Mouse (Mus musculus) spleen, adult 18-20 months (tissue): ENCODE data around the gene Tigd3.

Experiments
- DNase-seq, 2 experiments: peaks; one replicate each; pipeline ENCODE4 v3.0.0; 2022; ENCODE audit warnings: mixed read lengths in 2 of 2

Tigd3 gene

GRCm38 (mm10) chr19:5894002-5894678 lies at the start of gene Tigd3:
Tigd3 (minus strand) TSS chr19:5894149.
- peak; percentile 79 to 89 for DNase-seq

- DNase-seq: no peak
Observed at GRCm38 (mm10) chr19:5943404-5943803, 49.5 kb upstream of the Tigd3 start.

GRCm38 (mm10) chr19:5942581-5942980 lies 48.6 kb upstream of the Tigd3 start:
- DNase-seq: no peak

DNA sequence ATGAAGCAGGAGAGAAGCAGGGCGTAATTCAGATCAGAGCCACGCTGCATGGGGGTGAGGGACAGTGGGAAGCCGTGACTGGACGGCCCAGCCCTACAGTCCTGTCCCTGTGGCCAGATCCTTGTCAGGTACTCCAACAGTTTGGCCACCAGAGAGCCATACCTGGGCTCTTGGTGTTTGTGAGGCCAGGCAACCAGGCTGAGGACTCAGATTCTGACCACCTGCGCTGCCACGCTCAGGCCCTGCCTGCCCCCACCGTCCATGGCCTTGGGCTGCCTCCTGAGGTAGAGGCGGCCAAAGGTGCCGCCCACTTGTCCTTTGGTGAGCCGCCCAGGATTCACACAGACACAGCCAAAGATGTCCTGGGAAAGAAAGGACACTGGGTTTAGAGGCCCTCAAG lies 46.7 kb upstream of the Tigd3 start:
- DNase-seq: no peak

- no peak for DNase-seq
Observed at GRCm38 (mm10) chr19:5940173-5940572, 46.2 kb upstream of the Tigd3 start.

DNA sequence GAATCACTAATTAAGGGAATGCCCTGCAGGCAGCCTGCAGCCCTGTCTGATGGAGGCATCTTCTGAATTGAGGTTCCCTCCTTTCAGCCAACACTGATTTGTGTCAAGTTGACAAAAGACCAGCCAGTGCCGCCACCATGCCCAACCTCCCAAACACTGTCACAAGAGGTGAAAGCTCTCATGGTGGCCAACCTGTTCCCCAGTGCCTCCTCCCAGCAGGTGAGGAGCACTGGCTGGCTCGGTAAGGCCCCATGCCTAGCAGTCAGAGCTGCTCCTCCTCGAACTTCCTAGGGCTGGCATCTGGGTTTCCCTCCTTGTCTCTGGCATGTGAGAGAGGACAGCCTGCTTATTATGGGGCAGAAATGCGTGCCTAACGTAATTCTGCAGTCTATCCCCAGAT lies 45.8 kb upstream of the Tigd3 start:
- no peak for DNase-seq

DNA sequence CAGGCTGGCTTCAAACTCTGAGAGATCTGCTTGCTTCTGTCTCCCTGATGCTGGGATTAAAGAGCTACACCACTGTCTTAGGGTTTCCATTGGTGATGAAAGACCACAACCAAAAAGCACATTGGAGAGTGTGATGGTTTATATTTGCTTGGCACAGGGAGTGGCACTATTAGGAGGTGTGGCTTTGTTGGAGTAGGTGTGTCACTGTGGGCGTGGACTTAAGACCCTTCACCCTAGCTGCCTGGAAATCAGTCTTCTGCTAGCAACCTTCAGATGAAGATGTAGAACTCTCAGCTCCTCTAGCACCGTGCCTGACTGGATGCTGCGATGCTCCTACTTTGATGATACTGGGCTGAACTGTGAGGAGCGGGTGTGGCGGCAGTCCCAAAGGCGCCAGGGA lies 44.6 kb upstream of the Tigd3 start:
- no peak for DNase-seq

GRCm38 (mm10) chr19:5937836-5938406 lies 44.0 kb upstream of the Tigd3 start:
- no peak for DNase-seq

DNA sequence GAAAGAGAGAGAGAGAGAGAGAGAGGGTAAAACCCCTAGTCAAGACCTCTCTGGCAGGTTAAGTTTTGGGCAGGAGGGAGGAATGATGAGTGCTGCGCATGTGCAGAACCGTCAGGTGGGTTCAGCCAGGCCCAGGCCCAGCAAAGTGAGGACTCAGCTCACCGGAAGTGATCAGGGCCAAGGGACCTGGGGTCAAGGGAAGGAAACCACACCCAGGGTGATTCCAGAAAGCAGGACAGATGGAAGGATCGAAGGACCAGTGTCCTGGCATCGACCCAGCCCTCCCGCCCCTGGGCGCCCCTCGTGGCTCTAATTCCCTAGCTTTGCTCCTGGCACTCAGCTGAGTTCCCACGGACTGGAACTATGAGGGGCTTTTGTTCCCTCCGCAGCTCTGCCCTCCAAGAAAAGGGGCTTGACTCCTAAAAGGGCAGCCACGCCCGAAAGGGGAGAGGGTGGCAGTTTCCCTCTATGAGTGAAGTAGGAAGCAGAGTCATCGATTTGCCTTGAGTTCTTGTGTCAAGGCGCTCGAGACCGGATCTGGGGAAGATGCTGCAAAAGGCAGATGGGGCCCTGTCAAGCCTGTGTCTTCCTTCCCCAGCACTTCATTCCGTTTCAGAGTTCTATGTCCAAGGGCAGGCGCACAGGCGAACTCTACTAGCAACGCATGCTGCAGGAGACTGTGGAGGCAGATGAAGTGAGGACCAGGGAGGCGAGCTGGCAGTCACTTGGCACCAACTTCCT lies 43.3 kb upstream of the Tigd3 start:
- DNase-seq: no peak

GRCm38 (mm10) chr19:5935691-5936090 lies 41.7 kb upstream of the Tigd3 start:
- DNase-seq: no peak

GRCm38 (mm10) chr19:5935266-5935665 lies 41.3 kb upstream of the Tigd3 start:
- DNase-seq: no peak

GRCm38 (mm10) chr19:5929634-5930596 lies 36.0 kb upstream of the Tigd3 start:
- no peak for DNase-seq

DNA sequence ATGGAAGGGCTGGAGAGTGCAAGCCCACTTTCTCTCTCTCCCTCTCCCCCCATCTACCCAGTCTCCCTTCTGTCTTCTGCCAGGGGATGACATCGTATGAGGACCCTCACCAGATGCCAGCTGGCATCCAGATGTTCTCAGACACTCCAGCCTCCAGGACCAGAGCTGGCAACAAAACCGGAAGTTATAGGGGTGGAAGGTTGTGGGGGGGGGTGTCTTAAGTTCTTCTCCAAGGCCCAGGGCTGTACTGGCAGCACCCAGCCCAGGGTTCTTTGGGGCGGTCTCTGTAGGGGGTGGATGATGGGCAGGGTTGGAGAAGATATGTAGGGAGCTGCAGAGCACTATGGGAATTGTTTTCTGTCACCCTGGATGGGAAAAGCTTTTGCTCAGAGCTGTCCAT lies 34.6 kb upstream of the Tigd3 start:
- DNase-seq: no peak

- no peak for DNase-seq
Observed at GRCm38 (mm10) chr19:5928104-5928503, 34.2 kb upstream of the Tigd3 start.

DNA sequence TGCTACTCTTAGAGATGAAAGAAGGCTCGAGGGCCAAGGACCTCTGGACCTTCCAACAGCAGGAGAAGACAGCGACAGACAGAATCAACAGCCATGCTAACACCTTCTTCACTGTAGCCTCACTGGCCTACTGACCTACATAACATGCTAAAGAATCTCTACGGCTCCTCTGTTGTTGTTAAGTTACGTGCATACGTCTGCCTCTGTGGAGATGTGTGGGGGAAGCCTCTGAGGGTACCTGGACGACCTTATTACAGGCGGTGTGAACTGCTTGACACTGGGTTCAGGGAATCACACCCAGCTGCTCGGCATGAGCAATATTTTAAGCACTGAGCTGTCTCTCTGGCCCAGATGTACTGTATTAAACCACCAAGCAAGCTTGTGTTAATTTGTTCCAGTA lies 33.6 kb upstream of the Tigd3 start:
- DNase-seq: no peak

DNA sequence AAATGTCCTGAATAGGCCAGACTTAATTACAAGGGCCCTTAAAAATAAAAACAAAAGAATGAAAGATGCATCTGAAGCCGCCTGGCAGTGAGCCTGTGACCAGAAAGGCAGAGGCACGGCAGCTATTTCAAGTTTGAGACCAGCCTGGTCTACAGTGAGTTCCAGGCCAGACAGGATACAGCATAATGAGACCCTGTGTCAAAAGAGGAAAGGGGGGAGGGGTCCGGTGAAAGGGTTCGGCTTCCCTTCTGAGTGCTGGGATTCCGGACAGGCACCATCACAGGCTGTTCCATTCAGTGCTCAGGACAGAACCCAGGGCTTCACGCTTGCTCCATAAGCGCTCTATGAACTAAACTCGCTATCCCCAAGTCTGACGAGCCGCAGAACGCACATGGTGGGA lies 33.1 kb upstream of the Tigd3 start:
- DNase-seq: no peak

- DNase-seq: no peak
Observed at GRCm38 (mm10) chr19:5925311-5925855, 31.4 kb upstream of the Tigd3 start.

GRCm38 (mm10) chr19:5924713-5925093 lies 30.8 kb upstream of the Tigd3 start, which contains the start of gene Cdc42ep2:
Cdc42ep2 (minus strand) TSS chr19:5924816.
- DNase-seq: peak; percentile 87 to 95

- peak; percentile 70 to 92 for DNase-seq
Observed at GRCm38 (mm10) chr19:5923990-5924712, 30.2 kb upstream of the Tigd3 start.

GRCm38 (mm10) chr19:5922963-5923362 lies 29.0 kb upstream of the Tigd3 start:
- no peak for DNase-seq

- DNase-seq: no peak
Observed at GRCm38 (mm10) chr19:5922119-5922942, 28.4 kb upstream of the Tigd3 start.
